Mouse (Mus musculus) heart, postnatal 10 days (tissue): ENCODE results near the gene Tfeb. TPM values are rescaled to one million over a fixed set of nuclear protein-coding genes. Genes with fewer than 3 reads are reported as not detected.

Experiments used
- DNase-seq, 2 experiments: peaks; one replicate each; pipeline ENCODE4 v3.0.0; 2021
- intact Hi-C: fragments of 180-260 bp; cut with DNase I; formaldehyde crosslinking; loops from one replicate; pipeline ENCODE4 v1.15.1; 2025
- total RNA-seq, 2 experiments: library from RNA; stranded (reverse); gene quantifications; 2 replicates each; pipeline ENCODE4 v1.2.3; 2021

Tfeb gene
- total RNA-seq: 10 to 100 TPM; 48.1 to 51.1 TPM

DNA sequence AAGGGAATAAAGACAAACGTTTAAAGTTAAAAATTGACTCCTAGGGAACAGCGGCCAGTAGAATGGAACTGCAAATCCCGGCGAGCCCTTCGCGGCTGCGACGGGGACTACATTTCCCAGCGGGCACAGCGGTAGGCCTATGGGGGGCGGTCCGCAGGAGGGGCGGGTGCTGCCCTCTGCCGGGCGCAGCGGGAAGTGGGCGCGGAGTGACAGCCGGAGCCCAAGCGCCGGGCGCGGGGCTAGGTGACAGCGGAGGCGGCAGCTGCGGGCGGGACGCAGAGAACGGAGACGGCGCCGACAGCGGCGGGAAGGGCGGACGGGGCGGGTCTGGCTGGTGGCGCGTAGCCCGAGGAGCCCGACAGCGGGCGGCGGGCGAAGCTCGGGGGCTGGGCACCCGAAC is at the start of gene Tfeb:
Gene Tfeb (plus strand): TSS at position 175 of the 400 bp plus-strand sequence.
- DNase-seq: peak; percentile 98 to 99
- intact Hi-C loops: no loop called here

DNA sequence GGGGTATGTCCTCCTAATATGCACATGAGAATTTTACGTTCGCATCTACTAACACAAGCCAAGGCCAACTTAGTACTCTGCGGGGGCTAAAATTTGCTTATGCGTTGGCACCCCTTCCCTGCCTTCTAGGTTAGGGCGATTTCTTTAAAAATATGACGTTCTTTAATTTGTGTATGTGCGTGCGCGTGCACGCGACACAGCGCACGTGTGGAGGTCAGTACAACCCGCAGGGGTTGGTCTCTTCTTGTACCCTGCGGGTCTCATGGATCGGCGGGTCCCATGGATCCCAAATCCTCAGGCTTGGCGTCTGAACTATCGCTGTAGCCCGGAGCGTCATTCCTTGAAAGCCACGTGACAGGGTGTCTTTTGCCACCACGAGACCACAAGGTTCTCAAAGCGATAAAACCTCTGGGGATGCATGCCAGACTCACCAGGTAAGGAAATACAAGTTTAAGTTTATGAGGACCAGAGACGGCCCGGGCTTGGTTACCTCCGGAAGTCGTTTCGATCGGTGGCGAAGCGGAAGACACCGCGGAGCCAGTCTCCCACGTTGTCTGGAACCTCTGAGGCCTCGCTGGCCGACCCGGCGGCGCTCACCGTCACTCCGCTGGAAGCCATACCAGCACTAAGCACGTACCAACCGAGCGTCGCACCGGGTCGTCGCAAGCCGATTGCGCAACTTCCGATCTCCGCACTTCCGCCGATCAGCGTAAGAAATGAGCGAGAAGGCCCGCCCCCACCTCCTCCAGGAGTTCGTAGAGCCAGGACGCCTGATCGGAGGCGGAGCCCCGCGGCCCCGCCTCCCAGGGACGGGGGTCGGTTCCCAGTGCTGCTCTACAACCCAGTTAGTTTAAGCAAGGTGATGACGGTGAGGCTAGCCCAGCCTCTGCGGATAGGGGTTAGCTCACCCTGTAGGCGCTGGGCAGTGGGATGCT is 49.2 kb upstream of the Tfeb start:
- peak; percentile 95 to 97 for DNase-seq
- intact Hi-C loops: loop anchor here (5.0 kb wide), 1 partner anchor 175 kb away; no protein-coding TSS in a partner anchor

DNA sequence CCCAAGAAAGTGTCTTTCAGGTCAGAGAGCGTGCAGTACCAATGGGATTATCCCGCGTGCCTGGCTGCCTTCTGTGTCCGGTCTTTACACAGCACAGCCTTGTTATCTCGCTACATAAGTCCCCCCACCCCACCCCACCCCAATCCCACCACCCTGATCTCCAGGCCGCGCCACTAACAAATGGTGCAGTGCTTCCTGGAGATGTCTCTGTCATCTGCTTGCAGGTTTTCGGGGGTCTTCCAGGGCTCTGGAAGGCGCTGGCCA is 48.6 kb upstream of the Tfeb start, which contains the start of gene Tomm6:
Gene Tomm6 (minus strand): TSS at position 43 of the 264 bp plus-strand sequence.
- no peak for DNase-seq
- intact Hi-C loops: loop anchor here (5.0 kb wide), 1 partner anchor 176 kb away; no protein-coding TSS in a partner anchor

DNA sequence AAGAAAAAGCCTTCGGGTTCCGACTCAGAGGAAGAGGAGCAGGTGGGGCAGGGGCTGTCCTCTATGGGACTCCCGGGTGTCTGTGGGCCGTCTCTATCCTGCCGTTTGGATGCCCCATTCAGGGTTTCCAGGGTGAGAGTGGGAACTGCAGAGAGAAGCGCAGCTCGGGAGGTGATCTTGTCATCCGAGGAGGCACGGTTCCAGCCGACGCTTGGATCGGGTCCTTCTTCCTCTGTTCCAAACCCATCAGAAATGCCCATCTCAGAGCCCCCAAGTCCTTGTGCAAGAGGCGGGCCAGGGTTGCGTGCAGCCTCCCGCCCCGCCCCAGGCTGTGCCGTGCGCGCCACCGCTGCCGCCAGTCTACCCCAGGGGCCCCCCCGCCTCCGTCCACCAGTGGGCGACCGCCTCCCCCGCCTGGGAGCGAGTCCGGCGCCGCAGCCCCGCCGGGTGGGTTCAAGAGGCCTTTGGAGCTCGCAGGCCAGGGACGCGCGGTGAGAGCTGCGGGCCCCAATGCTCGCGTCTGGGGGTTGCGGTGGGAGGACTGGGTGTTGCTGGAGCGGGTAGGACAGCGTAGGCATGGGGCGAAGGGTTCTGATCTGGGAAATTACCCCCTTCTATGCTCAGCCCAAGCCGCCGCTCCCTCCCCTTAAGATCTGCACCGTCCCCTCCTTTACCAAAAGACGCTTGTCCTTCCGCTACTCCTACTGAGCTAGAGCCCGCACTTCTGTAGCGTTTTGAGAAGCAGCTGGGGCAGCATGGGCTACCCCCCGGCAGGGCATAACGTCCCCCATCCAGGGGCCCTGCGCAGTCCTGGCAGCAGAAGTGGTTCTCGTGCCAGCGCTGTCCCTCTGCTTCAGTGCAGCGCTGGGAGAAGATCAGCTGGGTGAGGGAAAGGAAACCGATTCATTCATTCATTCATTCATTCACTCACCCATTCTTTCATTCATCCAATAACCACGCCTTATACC is 47.9 kb upstream of the Tfeb start, which contains the start of gene Frs3:
Gene Frs3 (plus strand): TSS at position 423 of the 968 bp plus-strand sequence.
- peak; percentile 77 to 79 for DNase-seq
- intact Hi-C loops: loop anchor here (5.0 kb wide), 1 partner anchor 177 kb away; no protein-coding TSS in a partner anchor

DNA sequence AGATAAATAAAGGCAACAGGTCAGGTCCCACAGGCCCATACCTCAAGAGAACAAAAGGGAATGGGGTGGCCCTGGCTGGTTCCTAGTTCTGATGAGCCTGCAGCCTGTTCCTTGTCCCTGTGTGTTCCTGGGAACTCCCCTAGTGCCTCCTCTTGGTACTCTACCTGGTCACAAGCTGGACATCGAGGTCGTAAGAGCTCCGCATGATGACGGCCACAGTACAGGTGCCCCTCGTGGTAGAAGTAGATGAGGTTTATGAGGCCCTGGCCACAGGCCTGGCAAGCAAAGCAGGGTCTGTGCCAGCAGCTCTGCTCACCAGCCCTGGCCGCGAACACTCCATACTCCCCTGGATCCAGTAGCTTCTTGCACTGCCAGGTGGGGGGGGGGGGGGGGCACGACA is 46.9 kb upstream of the Tfeb start:
- intact Hi-C loops: loop anchor here (5.0 kb wide), 1 partner anchor 178 kb away; no protein-coding TSS in a partner anchor
- no peak for DNase-seq

DNA sequence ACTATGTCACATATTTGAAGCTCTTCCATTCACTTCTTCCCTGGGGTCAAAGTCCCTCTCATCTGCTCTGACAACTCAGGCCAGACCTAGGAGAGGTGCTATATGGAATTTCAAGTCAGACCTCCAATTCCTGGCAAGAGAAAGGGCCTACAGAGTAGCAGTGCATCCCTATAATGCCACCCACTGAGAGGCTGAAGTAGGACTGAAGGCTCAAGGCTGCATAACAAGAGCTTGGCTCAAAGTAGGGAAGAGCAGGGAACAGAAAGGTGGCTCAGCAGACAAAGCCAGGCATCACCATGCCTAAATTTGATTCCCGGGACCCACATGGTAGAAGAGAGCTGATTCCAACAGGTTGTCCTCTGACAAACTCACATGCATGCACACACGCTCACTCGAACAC is 45.2 kb upstream of the Tfeb start:
- no peak for DNase-seq
- intact Hi-C loops: no loop called here

DNA sequence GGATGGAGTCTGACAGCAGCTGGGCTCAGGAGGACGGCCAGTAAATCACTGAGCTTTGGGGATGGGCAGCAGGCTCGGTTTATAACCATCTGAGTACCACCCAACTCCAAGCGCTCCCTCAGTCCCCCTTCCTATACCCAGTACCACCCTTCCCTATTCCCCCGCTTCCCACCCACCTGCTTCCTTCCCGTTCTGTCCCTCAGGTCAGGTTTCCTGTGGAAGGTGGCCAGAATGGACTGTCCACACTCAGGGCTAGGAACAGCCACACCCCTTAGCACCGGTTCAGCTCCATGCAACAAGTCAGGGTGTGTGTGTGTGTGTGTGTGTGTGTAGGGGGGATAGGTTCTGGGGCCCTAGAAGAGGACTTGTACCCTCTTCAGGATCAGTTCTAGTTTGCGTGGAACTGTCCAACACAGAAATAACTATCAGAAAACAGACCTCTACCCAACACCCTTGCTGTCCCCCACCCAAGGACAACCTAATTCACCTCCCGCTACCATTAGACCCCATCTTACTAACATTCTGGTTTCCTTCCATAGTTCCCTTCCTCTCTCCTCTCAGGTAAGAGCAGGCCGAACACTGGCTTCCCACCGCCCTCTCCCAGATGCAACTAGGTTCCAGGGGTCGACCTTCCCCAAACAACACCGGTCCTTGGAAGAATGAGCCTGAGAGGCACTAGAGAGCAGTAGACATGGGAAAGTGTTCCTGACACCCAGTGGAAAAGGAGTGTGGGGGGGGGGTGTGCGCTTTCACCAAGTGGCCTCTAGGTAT is 43.0 kb upstream of the Tfeb start:
- intact Hi-C loops: no loop called here

DNA sequence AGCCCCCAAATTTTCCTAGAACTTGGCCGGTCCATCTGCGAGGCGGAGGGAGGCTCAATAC is 42.6 kb upstream of the Tfeb start, which contains the start of gene Gm21981:
Gene Gm21981 (minus strand): TSS at position 14 of the 61 bp plus-strand sequence.
- DNase-seq: no peak
- intact Hi-C loops: no loop called here

More for the DNA sequence above, 43.0 kb upstream of the Tfeb start:
- peak; percentile 25 to 39 for DNase-seq

DNA sequence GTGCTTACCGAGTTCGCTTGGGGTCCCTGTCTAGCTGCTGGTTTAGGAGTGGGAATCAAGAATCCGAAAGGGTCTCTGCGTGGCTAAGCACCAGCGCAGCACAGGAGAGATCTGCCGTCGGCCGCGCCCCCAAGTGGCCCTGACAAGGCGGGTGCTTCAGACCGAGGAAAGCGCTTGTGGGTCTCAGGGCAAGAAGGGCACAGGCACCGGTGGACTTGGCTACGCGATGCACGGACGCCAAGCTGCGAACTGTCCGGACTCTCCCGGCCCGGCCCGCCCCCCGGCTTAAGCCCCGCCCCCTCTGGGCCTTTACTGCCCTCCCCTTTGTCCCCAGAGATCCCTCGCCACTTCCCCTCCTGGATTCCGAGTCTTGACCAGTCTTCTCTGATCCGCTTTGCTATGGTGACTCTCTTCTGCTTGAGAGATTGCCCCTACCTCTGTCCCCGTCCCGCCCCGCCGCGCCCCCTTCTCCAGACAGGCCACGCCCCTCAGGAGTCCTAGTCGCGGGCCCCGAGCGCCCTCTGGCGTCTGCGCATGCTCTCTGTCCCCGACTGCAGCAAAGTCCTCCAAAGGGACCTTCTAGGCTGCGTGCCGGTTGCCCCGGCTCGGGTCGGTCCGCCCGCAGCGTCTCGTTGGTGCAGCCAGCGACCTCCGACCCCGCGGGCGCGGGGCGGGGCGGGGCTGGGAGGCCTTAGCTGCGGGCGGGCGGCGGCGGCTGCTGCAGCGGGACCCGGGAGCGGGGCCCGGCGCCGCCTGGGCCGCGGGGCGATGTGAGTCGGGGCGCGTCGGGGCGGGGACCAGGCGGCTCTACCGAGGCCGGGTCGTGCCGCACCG is 42.1 kb upstream of the Tfeb start, which contains the start of gene Prickle4:
Gene Prickle4 (minus strand): TSS at position 234 of the 834 bp plus-strand sequence.
- intact Hi-C loops: no loop called here

DNA sequence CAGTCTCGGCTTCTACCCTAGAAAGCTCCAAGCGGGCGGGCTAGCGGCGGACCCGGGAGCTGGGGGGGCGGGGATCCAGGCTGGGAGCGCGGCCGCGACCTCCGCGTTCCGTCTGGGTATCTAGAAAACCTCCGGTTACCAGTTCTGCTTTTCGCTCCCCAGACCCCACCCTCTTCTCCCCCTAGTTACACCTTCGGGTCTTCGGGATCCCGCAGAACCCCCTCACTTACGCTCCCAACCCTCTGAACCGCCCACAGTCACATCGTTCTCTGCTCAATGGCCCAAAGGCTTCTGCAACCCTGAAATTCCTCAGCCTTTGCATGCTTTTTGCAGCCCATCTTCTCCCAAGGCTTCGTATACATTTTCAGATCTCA is 41.5 kb upstream of the Tfeb start:
- intact Hi-C loops: no loop called here
- DNase-seq: no peak

More for the DNA sequence above, 42.1 kb upstream of the Tfeb start, which contains the start of gene Prickle4:
- peak; percentile 98 to 99 for DNase-seq

DNA sequence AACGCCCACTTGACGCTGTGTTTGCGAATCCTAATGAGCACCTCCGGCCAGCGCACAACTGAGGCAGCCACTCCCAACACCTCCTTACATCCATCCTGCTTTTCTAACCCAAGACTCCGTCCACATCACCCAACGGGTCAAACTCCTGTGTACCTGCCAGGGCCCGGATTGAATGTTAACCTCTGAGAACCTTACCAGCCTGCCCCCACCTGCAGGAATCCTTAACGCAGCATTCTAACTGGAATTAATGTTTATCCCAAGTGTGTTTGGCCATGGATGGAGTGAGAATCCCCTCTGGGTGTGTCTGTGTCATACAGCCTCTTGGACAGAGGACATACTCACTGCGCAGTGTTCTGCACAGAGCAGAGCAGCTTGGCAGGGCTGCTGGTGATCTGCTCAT is 38.7 kb upstream of the Tfeb start:
- intact Hi-C loops: no loop called here
- no peak for DNase-seq

DNA sequence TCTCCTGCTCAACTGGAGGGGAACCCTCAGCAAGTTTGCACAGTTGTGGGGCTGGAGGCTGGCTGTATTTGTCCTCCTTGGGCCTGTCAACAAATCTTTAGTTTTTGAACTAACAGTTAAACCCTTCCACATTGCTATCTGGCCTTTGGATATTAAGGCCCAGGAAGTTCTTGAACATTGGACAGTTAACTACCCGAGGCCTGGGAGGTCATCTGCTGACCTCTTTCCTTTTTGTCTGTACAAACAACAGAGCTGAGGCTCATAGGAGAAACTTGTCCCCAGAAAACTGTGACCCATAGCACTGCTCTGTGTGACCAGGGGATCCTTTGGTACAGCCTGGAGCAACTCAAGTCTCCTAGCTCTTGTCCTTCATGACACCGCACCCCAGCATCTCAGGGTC is 37.8 kb upstream of the Tfeb start:
- DNase-seq: no peak
- intact Hi-C loops: no loop called here

DNA sequence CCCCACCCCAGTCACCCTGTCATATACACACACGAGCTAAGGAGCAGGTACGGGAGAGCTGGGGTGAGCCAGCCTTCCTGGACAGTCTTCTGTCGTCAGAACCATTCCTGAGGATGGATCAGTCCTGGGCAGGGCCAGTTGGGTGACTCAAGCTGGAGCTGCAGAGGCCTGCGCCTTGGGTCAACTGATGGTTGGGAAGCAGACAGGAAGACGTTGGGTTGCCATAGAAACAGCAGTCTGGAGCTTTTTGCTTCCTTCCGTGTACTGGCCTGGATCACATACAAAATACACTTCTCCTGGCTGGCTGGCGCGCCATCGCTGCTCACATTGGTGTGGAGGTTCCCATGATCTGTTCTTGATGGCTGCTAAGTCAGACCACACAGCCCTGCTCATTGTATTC is 35.0 kb upstream of the Tfeb start:
- no peak for DNase-seq

DNA sequence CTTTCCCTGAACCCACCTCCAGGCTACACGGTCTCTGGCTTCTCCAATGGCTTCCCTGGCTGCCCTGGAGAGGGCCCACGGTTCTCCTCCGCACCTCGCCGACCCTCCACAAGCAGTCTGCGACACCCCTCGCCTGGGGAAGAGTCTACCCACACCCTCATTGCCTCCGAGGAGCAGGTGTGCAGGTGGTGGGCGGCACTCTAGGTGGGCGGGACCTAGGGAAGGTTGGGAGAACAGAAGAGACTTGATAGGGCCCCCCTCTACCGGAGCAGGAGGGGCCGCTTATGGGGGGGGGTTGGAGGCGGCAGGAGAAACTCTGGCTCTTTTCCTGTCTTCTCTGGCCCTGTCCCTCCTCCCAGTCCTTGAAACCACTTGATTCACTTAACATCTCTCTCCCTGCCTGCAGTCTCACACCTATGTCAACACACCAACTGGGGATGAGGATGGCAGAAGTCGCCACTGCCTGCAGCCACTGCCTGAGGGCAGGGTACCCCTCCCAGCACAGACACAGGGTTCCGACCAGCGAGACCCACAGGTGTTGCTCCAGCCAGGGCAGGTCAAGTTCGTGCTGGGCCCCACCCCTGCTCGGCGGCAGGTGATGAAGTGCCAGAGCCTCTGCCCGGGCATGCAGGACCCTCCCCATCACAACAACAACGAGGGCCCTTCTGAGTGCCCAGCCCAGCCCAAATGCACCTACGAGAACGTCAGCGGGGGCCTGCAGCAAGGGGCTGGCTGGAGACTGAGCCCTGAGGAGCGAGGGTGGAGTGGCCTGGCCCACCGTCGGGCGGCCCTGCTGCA is 34.1 kb upstream of the Tfeb start:
- DNase-seq: no peak
- intact Hi-C loops: no loop called here

More for the DNA sequence above, 35.0 kb upstream of the Tfeb start:
- intact Hi-C loops: no loop called here

DNA sequence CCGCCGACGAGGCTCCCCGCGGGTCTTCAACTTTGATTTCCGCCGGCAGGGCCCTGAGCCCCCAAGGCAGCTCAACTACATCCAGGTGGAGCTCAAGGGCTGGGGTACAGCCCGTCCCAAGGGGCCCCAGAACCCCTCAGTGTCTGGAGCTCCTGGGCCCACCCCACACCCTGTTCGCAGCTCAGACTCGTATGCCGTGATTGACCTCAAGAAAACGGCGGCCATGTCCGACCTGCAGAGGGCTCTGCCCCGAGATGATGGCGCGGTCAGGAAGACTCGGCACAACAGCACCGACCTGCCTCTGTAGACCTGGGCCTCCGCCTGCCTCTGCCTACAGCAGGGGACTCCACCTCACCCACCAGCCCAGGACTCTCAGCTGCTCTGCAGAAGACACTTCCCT is 33.3 kb upstream of the Tfeb start:
- no peak for DNase-seq
- intact Hi-C loops: no loop called here

DNA sequence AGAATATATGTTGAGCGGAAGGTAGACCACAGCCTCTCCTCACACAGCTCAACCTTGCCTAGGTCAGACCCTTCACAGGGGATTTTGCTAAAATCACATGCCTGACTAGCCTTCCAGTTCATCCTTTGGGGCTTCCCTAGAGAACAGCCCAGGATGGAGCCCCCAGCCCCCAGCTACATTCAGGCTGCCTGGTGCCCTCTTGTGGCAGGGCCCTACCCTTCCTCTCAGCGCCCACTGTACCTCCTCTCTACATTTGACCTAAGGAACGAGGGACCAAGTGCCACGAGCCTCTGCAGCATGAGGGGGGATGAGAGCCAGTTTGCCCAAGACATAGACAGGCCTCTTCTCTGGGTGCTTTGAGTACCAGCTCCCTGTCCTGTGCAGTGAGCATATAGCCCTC is 32.1 kb upstream of the Tfeb start:
- intact Hi-C loops: no loop called here
- DNase-seq: no peak

DNA sequence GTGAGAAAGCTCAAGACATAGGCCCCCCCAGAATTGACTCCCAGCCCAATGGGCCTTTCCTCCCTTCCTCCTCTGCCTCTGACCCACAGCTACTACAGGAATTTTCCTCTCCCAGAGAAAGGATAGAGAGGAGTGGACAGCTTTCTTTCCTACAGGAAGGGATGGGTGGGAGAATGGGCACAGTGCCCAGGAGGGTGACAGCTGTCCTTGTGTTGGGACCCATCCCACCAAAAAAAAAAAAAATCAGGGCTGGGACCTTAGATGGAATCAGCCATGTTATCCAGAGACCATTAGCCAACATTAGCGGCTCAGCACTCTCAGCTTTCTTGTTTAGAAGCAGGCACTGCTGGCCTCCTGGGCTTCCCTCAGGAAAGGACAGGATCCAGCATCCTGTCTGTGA is 30.6 kb upstream of the Tfeb start:
- DNase-seq: peak in 1 of 2 experiments; percentile 31
- intact Hi-C loops: no loop called here

DNA sequence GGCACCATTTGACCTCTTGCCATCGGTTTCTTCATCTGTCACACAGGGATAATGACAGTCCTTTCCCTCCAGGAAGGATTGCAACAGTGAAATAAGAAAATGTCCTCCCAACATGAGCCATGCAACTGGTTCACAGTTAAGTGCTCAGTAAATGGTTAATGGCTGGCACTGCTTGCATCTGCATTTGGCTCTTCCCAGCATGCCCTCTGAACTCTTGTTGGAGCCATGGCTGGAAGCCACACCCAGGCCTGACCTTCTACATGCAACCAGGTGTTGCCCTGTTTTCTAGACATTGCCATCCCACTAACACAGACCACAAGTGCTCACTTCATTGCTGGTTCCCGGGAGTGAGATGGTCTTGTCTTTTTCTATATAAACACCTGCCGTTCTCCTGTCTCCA is 28.9 kb upstream of the Tfeb start:
- DNase-seq: no peak
- intact Hi-C loops: no loop called here

DNA sequence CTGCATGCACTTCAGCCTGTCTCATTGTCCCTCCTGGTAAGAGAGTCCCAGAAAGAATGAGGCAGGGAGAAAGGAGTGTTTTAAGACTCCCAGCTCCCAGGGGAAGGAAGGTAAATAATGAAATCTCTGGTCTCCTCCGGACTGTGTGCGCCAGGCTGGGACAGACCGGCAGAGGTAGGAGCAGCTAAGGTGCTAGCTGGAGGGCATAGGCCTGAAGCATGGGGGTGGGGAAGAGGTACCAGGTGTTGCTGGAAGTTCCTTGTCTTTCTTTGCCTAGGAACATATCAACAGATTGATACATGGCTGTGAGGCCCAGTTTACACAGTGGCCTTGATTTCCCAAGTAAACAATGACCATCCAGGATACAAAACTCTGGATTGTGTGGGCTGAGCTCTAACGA is 27.9 kb upstream of the Tfeb start:
- intact Hi-C loops: no loop called here
- DNase-seq: no peak
